Mouse (Mus musculus) thymus, postnatal 36 days (tissue): ENCODE measurements around the gene Nfat5.

ENCODE experiments used
- DNase-seq, 2 experiments: peaks; one replicate each; pipeline ENCODE4 v3.0.0; 2022; ENCODE audit warnings: mixed read lengths in 2 of 2

The Nfat5 gene

GRCm38 (mm10) chr8:107292928-107293601 is at the start of gene Nfat5:
Nfat5 (plus strand) TSS chr8:107293470.
- peak; percentile 96 to 100 for DNase-seq

GRCm38 (mm10) chr8:107244218-107244617 is 49.1 kb upstream of the Nfat5 start:
- DNase-seq, result no peak

- no peak for DNase-seq
Observed at GRCm38 (mm10) chr8:107248456-107248855, 44.8 kb upstream of the Nfat5 start.

GRCm38 (mm10) chr8:107251481-107252104 is 41.7 kb upstream of the Nfat5 start:
- no peak for DNase-seq

- peak; percentile 3 to 12 for DNase-seq
Observed at GRCm38 (mm10) chr8:107253121-107253520, 40.1 kb upstream of the Nfat5 start.

GRCm38 (mm10) chr8:107254403-107254802 is 38.9 kb upstream of the Nfat5 start:
- DNase-seq, result peak in 1 of 2 experiments; percentile 7

- DNase-seq, result no peak
Observed at GRCm38 (mm10) chr8:107254951-107255457, 38.3 kb upstream of the Nfat5 start.

- DNase-seq, result no peak
Observed at GRCm38 (mm10) chr8:107257223-107257622, 36.0 kb upstream of the Nfat5 start.

GRCm38 (mm10) chr8:107260120-107260519 is 33.1 kb upstream of the Nfat5 start:
- DNase-seq, result no peak

- DNase-seq, result no peak
Observed at GRCm38 (mm10) chr8:107261172-107261571, 32.1 kb upstream of the Nfat5 start.

GRCm38 (mm10) chr8:107262046-107262705 is 31.1 kb upstream of the Nfat5 start:
- DNase-seq, result no peak

GRCm38 (mm10) chr8:107265811-107266210 is 27.5 kb upstream of the Nfat5 start:
- no peak for DNase-seq

GRCm38 (mm10) chr8:107268501-107268900 is 24.8 kb upstream of the Nfat5 start:
- DNase-seq, result no peak

GRCm38 (mm10) chr8:107269191-107269590 is 24.1 kb upstream of the Nfat5 start:
- DNase-seq, result no peak

- no peak for DNase-seq
Observed at GRCm38 (mm10) chr8:107269617-107270139, 23.6 kb upstream of the Nfat5 start.

- no peak for DNase-seq
Observed at GRCm38 (mm10) chr8:107270287-107270686, 23.0 kb upstream of the Nfat5 start.

- DNase-seq, result no peak
Observed at GRCm38 (mm10) chr8:107270751-107271150, 22.5 kb upstream of the Nfat5 start.

GRCm38 (mm10) chr8:107277323-107277883 is 15.9 kb upstream of the Nfat5 start:
- DNase-seq, result no peak

GRCm38 (mm10) chr8:107278571-107278970 is 14.7 kb upstream of the Nfat5 start:
- no peak for DNase-seq

GRCm38 (mm10) chr8:107286686-107287085 is 6.6 kb upstream of the Nfat5 start:
- DNase-seq, result no peak

- DNase-seq, result no peak
Observed at GRCm38 (mm10) chr8:107287522-107287921, 5.7 kb upstream of the Nfat5 start.

- no peak for DNase-seq
Observed at GRCm38 (mm10) chr8:107291171-107291601, 2.1 kb upstream of the Nfat5 start.
